Comparison of ENCODE assay signal across 10 mouse cellular contexts in genomic region chr9:40686421-40686899, GRCm38 (mm10). TPM values are rescaled to one million over a fixed set of nuclear protein-coding genes. Genes with fewer than 3 reads are reported as not detected.
A peak's percentile ranks its signal among the peaks of the same experiment; 100 is the strongest.
DNase-seq lines count a peak whose midpoint lies in the region; ATAC-seq and TF ChIP-seq lines count a peak whose summit lies in the region.
"Had no signal": no experiment of that assay in that cellular context is flagged by ENCODE, and none has a peak within 500 bp of the region (broad histone marks: within the 10 kb centered on the region; RNA-seq: fewer than 3 reads in every experiment).

No protein-coding gene starts in this region.

- peak overlapping the region; percentile 71 for H3K4me3 ChIP-seq in heart, embryonic 12.5 days
- peak overlapping the region; percentile 28; the same call in 1 of the 2 replicates for H3K4me3 ChIP-seq in liver, adult 2 months (ENCODE audit: insufficient read depth, low read depth, low read length)

- peaks cover 34% of the 10 kb centered on the region for H3K27me3 ChIP-seq in heart, embryonic 12.5 days (replicated peaks)
- peaks cover 8% of the 10 kb centered on the region; the same call in 1 of the 2 replicates for H3K27me3 ChIP-seq in liver, adult 2 months (ENCODE audit: control insufficient read depth, insufficient read depth, low read length)

- H3K79me2 ChIP-seq in liver, adult 2 months (ENCODE audit: control insufficient read depth, insufficient read depth, low read length) = no peaks in the 10 kb centered on the region

- peak overlapping the region; percentile 80 for H3K9ac ChIP-seq in heart, embryonic 12.5 days
- peak overlapping the region; percentile 4 for H3K9ac ChIP-seq in liver, adult 2 months (ENCODE audit: low read depth, low read length)

- peak overlapping the region; percentile 97 for H3K4me2 ChIP-seq in heart, embryonic 12.5 days

- peak; percentile 63 for ATAC-seq in heart, embryonic 12.5 days (ENCODE audit: insufficient number of reproducible peaks, low FRiP score)
- no peak for ATAC-seq in megakaryocyte-erythroid progenitor cell, adult 5-6 weeks (replicated peaks; ENCODE audit: low FRiP score, low TSS enrichment, poor library complexity, severe bottlenecking)

- 0% methylated on average over 23 of the region's 23 CpGs for WGBS in heart, embryonic 12.5 days
- WGBS in liver, adult 2 months = 4% methylated on average over 23 of the region's 23 CpGs

- H3K36me3 ChIP-seq in heart, embryonic 12.5 days = no peaks in the 10 kb centered on the region
- no peaks in the 10 kb centered on the region for H3K36me3 ChIP-seq in liver, adult 2 months (ENCODE audit: control insufficient read depth, insufficient read depth, low read length)

- H3K27ac ChIP-seq in heart, embryonic 12.5 days (ENCODE audit: poor library complexity, severe bottlenecking) = peak overlapping the region; percentile 83
- H3K27ac ChIP-seq in liver, adult 2 months (replicated peaks; ENCODE audit: insufficient read depth, low read depth, low read length) = no peak overlapping the region

- H3K9me3 ChIP-seq in heart, embryonic 12.5 days (replicated peaks) = no peaks in the 10 kb centered on the region

- no peaks in the 10 kb centered on the region for H3K4me1 ChIP-seq in heart, embryonic 12.5 days (replicated peaks)
- H3K4me1 ChIP-seq in liver, adult 2 months (ENCODE audit: control insufficient read depth, insufficient read depth, low read length) = no peaks in the 10 kb centered on the region

- DNase-seq in heart, adult 18-20 months = peak; percentile 48 to 66
- DNase-seq in heart, adult 9 months (ENCODE audit: low spot score in 2 of 2) = no peak
- DNase-seq in urinary bladder, postnatal 25 days (ENCODE audit: low spot score) = peak; percentile 19
- no peak for DNase-seq in urinary bladder, adult 2 months (ENCODE audit: low spot score)
- no peak for DNase-seq in liver, adult 2 months (ENCODE audit: extremely low read depth, low read depth, low spot score)
- DNase-seq in skeletal muscle tissue, adult 2 months (ENCODE audit: low read depth, low spot score) = peak; percentile 36

- no peak for TF ChIP-seq CTCF in liver, adult 2 months (IDR thresholded peaks at IDR 0.05; ENCODE audit: low read depth, low read length)

- no peak for TF ChIP-seq POLR2A in liver, adult 2 months (IDR thresholded peaks at IDR 0.05; ENCODE audit: extremely low read depth, insufficient read depth, low read length)

RNA-seq across cellular contexts. Expression of gene Clmp, which starts 0.7 kb away (rescaled TPM):
- total RNA-seq in heart, adult 18-20 months (2021) = 1 to 10 TPM; 4.8 to 5.3 TPM
- polyA plus RNA-seq in urinary bladder, adult 2 months (2012; rRNA removed) = 31.0 and 51.2 TPM in 2 replicates
- 14.9 and 17.0 TPM in 2 replicates for polyA plus RNA-seq in heart, embryonic 12.5 days (2016; fragmentation: Nextera tagmentation; extraction: Ambion mirVana)
- 0.40 and 0.46 TPM in 2 replicates for total RNA-seq in liver, adult 2 months (2014; rRNA removed)
- 0.98 and 1.3 TPM in 2 replicates for polyA plus RNA-seq in liver, adult 2 months (2012; rRNA removed)
- not detected in 2 replicates for total RNA-seq in megakaryocyte-erythroid progenitor cell, adult 5-6 weeks (2014; fragmentation: Nextera tagmentation)
- 0.19 and 0.27 TPM in 2 replicates for total RNA-seq in megakaryocyte-erythroid progenitor cell, adult 5-6 weeks (2017)
- total RNA-seq: MEL had no signal

RNA-seq across cellular contexts. Expression of gene Gm21915, which starts 16.0 kb away (rescaled TPM):
- not detected for total RNA-seq in heart, adult 18-20 months (2021)
- polyA plus RNA-seq in urinary bladder, adult 2 months (2012; rRNA removed) = not detected in 2 replicates
- polyA plus RNA-seq in heart, embryonic 12.5 days (2016; fragmentation: Nextera tagmentation; extraction: Ambion mirVana) = not detected in 2 replicates
- not detected in 2 replicates for total RNA-seq in liver, adult 2 months (2014; rRNA removed)
- polyA plus RNA-seq in liver, adult 2 months (2012; rRNA removed) = not detected in 2 replicates
- not detected in 2 replicates for total RNA-seq in megakaryocyte-erythroid progenitor cell, adult 5-6 weeks (2014; fragmentation: Nextera tagmentation)
- total RNA-seq in megakaryocyte-erythroid progenitor cell, adult 5-6 weeks (2017) = not detected in 2 replicates
- total RNA-seq: layer of hippocampus, postnatal 36 days; MEL had no signal

Comparison
In these comparisons a context has a peak if more than half of its experiments do, and no peak if none do; other contexts are left out.
1. DNase-seq: peak in heart, adult 18-20 months (2 of 2), urinary bladder, postnatal 25 days (single experiment) and skeletal muscle tissue, adult 2 months (single experiment); none in heart, adult 9 months (0 of 2), urinary bladder, adult 2 months (single experiment) and liver, adult 2 months (single experiment).